Mouse (Mus musculus) MEL (cell line): Measurements from ENCODE around the gene Gtf2ird1. TPM values are rescaled to one million over a fixed set of nuclear protein-coding genes. Genes with fewer than 3 reads are reported as not detected.
A peak's percentile ranks its signal among the peaks of the same experiment; 100 is the strongest.

Experiments used
- DNase-seq: peaks from one replicate; pipeline ENCODE4 v3.0.0; 2011; ENCODE audit warnings: low read depth, low spot score
- H3K27ac ChIP-seq: 2 replicates; pipeline ENCODE4 v1.5.1; 2012; ENCODE audit warnings: low read depth, mild to moderate bottlenecking, control low read depth, low read length, moderate library complexity; ENCODE audit not compliant: control insufficient read depth
- H3K27me3 ChIP-seq, 2 experiments: fragments of 150-350 bp in 1 of 2; sonication (generic) in 1 of 2; 2 replicates each; pipeline ENCODE4 v1.6.1; 2012; ENCODE audit warnings: low read length in 2 of 2, mild to moderate bottlenecking in 2 of 2, improper control_type of control experiment in 1 of 2, moderate library complexity in 1 of 2; ENCODE audit not compliant: insufficient read depth in 2 of 2, control insufficient read depth in 1 of 2
- H3K36me3 ChIP-seq, 2 experiments: 2 replicates each; pipeline ENCODE4 v1.6.1; 2012 to 2014; ENCODE audit warnings: low read length in 2 of 2, improper control_type of control experiment in 1 of 2, inconsistent platforms in 1 of 2, mild to moderate bottlenecking in 1 of 2; ENCODE audit not compliant: insufficient read depth in 2 of 2, control insufficient read depth in 1 of 2
- H3K4me1 ChIP-seq, 2 experiments: fragments of 150-350 bp in 1 of 2; sonication (generic) in 1 of 2; 2 replicates each; pipeline ENCODE4 v1.6.1; 2012; ENCODE audit warnings: low read length in 2 of 2, improper control_type of control experiment in 1 of 2, mild to moderate bottlenecking in 1 of 2; ENCODE audit not compliant: insufficient read depth in 2 of 2, control insufficient read depth in 1 of 2
- H3K4me3 ChIP-seq, 2 experiments: fragments of 150-350 bp in 1 of 2; sonication (generic) in 1 of 2; 2 replicates each; pipeline ENCODE4 v1.5.1; 2012; ENCODE audit warnings: low read depth in 2 of 2, low read length in 2 of 2, mild to moderate bottlenecking in 2 of 2, moderate library complexity in 2 of 2, control low read depth in 1 of 2, improper control_type of control experiment in 1 of 2; ENCODE audit not compliant: control insufficient read depth in 1 of 2, insufficient read depth in 1 of 2
- H3K79me2 ChIP-seq: 2 replicates; pipeline ENCODE4 v1.6.1; 2012; ENCODE audit warnings: mild to moderate bottlenecking, low read length, moderate library complexity; ENCODE audit not compliant: control insufficient read depth, poor library complexity, insufficient read depth
- H3K9ac ChIP-seq: 2 replicates; pipeline ENCODE4 v1.6.1; 2012; ENCODE audit warnings: low read depth, mild to moderate bottlenecking, control low read depth, low read length, moderate library complexity; ENCODE audit not compliant: control insufficient read depth, poor library complexity, severe bottlenecking
- H3K9me3 ChIP-seq: fragments of 150-350 bp; sonication (generic); replicated peaks from 2 replicates; pipeline ENCODE4 v1.6.1; 2012; ENCODE audit warnings: mild to moderate bottlenecking, low read length, improper control_type of control experiment, moderate library complexity; ENCODE audit not compliant: insufficient read depth
- CTCF ChIP-seq, 3 experiments: IDR thresholded peaks in 2 of 3; conservative IDR thresholded peaks in 1 of 3; 2 replicates each; pipeline ENCODE4 v1.5.1; 2011 to 2012; ENCODE audit warnings: low read length in 3 of 3, low read depth in 2 of 3, mild to moderate bottlenecking in 2 of 3, improper control_type of control experiment in 1 of 3, inconsistent platforms in 1 of 3, mixed read lengths in 1 of 3, moderate library complexity in 1 of 3; ENCODE audit not compliant: control insufficient read depth in 1 of 3, insufficient read depth in 1 of 3, poor library complexity in 1 of 3, severe bottlenecking in 1 of 3
- E2F4 ChIP-seq: IDR thresholded peaks from 2 replicates; pipeline ENCODE4 v1.6.1; 2011; ENCODE audit warnings: low read depth, low read length, improper control_type of control experiment, borderline replicate concordance
- ELF1 ChIP-seq: IDR thresholded peaks from 2 replicates; pipeline ENCODE4 v1.6.1; 2014; ENCODE audit warnings: low read depth, mild to moderate bottlenecking, inconsistent platforms, low read length, improper control_type of control experiment, moderate library complexity
- GABPA ChIP-seq: IDR thresholded peaks from 2 replicates; pipeline ENCODE4 v1.6.1; 2012; ENCODE audit warnings: low read depth, mild to moderate bottlenecking, inconsistent platforms, low read length, improper control_type of control experiment, moderate library complexity
- GATA1 ChIP-seq: IDR thresholded peaks from 2 replicates; pipeline ENCODE4 v1.6.1; 2011; ENCODE audit warnings: low read depth, low read length, improper control_type of control experiment
- HCFC1 ChIP-seq: IDR thresholded peaks from 2 replicates; pipeline ENCODE4 v1.6.1; 2012; ENCODE audit warnings: low read depth, mild to moderate bottlenecking, inconsistent platforms, low read length, improper control_type of control experiment, moderate library complexity
- KAT2A ChIP-seq: conservative IDR thresholded peaks from 2 replicates; pipeline ENCODE4 v1.6.1; 2012; ENCODE audit warnings: low read depth, low read length, improper control_type of control experiment, inconsistent platforms
- MAFK ChIP-seq: IDR thresholded peaks from 2 replicates; pipeline ENCODE4 v1.6.1; 2011; ENCODE audit warnings: low read depth, mild to moderate bottlenecking, low read length, improper control_type of control experiment, borderline replicate concordance
- MEF2A ChIP-seq: IDR thresholded peaks from 2 replicates; pipeline ENCODE4 v1.6.1; 2014; ENCODE audit warnings: low read depth, mild to moderate bottlenecking, inconsistent platforms, low read length, improper control_type of control experiment; ENCODE audit not compliant: poor library complexity, insufficient replicate concordance, severe bottlenecking; ENCODE audit errors: extremely low read depth
- MYB ChIP-seq: IDR thresholded peaks from 2 replicates; pipeline ENCODE4 v1.6.1; 2011; ENCODE audit warnings: mild to moderate bottlenecking, low read depth, low read length, improper control_type of control experiment
- MYC ChIP-seq: IDR thresholded peaks from 2 replicates; pipeline ENCODE4 v1.6.1; 2011; ENCODE audit warnings: low read depth, mild to moderate bottlenecking, low read length, improper control_type of control experiment, moderate library complexity
- NELFE ChIP-seq: IDR thresholded peaks from 2 replicates; pipeline ENCODE4 v1.6.1; 2011; ENCODE audit warnings: low read depth, low read length, improper control_type of control experiment
- RAD21 ChIP-seq: IDR thresholded peaks from 2 replicates; pipeline ENCODE4 v1.6.1; 2011; ENCODE audit warnings: mild to moderate bottlenecking, low read depth, low read length, improper control_type of control experiment
- RCOR1 ChIP-seq: IDR thresholded peaks from 2 replicates; pipeline ENCODE4 v1.6.1; 2012; ENCODE audit warnings: low read depth, mild to moderate bottlenecking, inconsistent platforms, low read length, improper control_type of control experiment
- SMC3 ChIP-seq: IDR thresholded peaks from 2 replicates; pipeline ENCODE4 v1.6.1; 2011; ENCODE audit warnings: low read depth, low read length, improper control_type of control experiment
- TAL1 ChIP-seq: IDR thresholded peaks from 2 replicates; pipeline ENCODE4 v1.6.1; 2012; ENCODE audit warnings: mild to moderate bottlenecking, inconsistent platforms, low read length, moderate library complexity, mixed read lengths
- TCF12 ChIP-seq: IDR thresholded peaks from 2 replicates; pipeline ENCODE4 v1.6.1; 2014; ENCODE audit warnings: low read depth, mild to moderate bottlenecking, inconsistent platforms, low read length, improper control_type of control experiment, moderate library complexity
- USF1 ChIP-seq: IDR thresholded peaks from 2 replicates; pipeline ENCODE4 v1.6.1; 2014; ENCODE audit warnings: low read depth, mild to moderate bottlenecking, inconsistent platforms, low read length, improper control_type of control experiment, moderate library complexity
- ZC3H11A ChIP-seq: IDR thresholded peaks from 2 replicates; pipeline ENCODE4 v1.6.1; 2012; ENCODE audit warnings: low read depth, mild to moderate bottlenecking, inconsistent platforms, low read length, improper control_type of control experiment
- ZKSCAN1 ChIP-seq: IDR thresholded peaks from 2 replicates; pipeline ENCODE4 v1.6.1; 2012; ENCODE audit warnings: low read depth, mild to moderate bottlenecking, inconsistent platforms, low read length, improper control_type of control experiment, moderate library complexity
- ZNF384 ChIP-seq: IDR thresholded peaks from 2 replicates; pipeline ENCODE4 v1.6.1; 2012; ENCODE audit warnings: low read depth, mild to moderate bottlenecking, inconsistent platforms, low read length, improper control_type of control experiment
- polyA plus RNA-seq, 2 experiments: library from polyadenylated mRNA; stranded (reverse) in 1 of 2; unstranded in 1 of 2; fragments of >175 nt in 1 of 2; fragments of >200 nt in 1 of 2; gene quantifications; 2 replicates each; pipeline versions ENCODE4 v1.2.1 to v1.2.4; 2012; ENCODE audit warnings: low replicate concordance in 2 of 2, low read depth in 1 of 2; ENCODE audit not compliant: insufficient read length in 2 of 2, insufficient read depth in 1 of 2, missing spikeins in 1 of 2
- total RNA-seq: library from RNA; depleted of rRNA; stranded (reverse); fragments of 300-350 nt; gene quantifications from 2 replicates; pipeline ENCODE4 v1.2.3, GENCODE M21; 2012

Gene Gtf2ird1
- total and polyA plus RNA-seq, 3 experiments: 15.2 to 54.7 TPM; not detected in 1

DNA sequence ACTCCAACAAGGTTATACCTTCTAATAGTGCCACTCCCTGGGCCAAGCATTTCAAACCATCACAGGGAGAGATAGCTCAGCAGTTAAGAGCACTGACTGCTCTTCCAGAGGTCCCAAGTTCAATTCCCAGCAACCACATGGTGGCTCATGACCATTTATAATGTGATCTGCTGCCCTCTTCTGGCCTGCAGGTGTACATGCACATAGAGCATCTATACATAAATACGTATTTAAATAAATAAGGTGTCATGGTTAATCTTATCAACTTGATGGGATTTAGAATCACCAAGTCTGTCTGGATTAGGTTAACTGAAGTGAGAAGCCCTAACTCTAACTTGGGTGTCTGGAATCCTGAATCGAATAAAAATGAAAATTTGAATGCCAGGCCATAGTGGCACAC is 109.5 kb downstream of the Gtf2ird1 start:
- Histone ChIP-seq H3K9ac (no peak overlapping the region), H3K4me3 (no peak overlapping the region), H3K79me2 (no peaks in the 10 kb centered on the region), H3K9me3 (no peaks in the 10 kb centered on the region), H3K27ac (no peak overlapping the region), H3K4me1 (peaks cover 4 to 10% of the 10 kb centered on the region in 2 experiments; a peak in 3 of 4 replicates), H3K27me3 (no peaks in the 10 kb centered on the region), H3K36me3 (peaks cover 0 to 4% of the 10 kb centered on the region in 2 experiments; a peak in 2 of 4 replicates)
- DNase-seq: peak; percentile 46
- TF ChIP-seq MEF2A (no peak), E2F4 (no peak), SMC3 (peak; percentile 65), NELFE (no peak), MAFK (no peak), CTCF (IDR thresholded peaks at IDR 0.05 in 2 of 3, conservative IDR thresholded peaks at IDR 0.05 in 1 of 3; ENCODE audit: control insufficient read depth in 1 of 3, insufficient read depth in 1 of 3, low read depth in 2 of 3, low read length in 3 of 3, poor library complexity in 1 of 3, severe bottlenecking in 1 of 3) (peak; percentile 46 to 69 (median 68); a peak in 5 of 6 replicates), GABPA (no peak), ZNF384 (no peak), USF1 (no peak), ZKSCAN1 (no peak), KAT2A (no peak), RAD21 (peak; percentile 51), GATA1 (no peak), MYC (0 out of 2 replicates have a peak, but pooled peaks have one; percentile 66), TAL1 (no peak), HCFC1 (no peak), ZC3H11A (peak; percentile 35; the same call in 1 of the 2 replicates), ELF1 (no peak), MYB (no peak), TCF12 (no peak), RCOR1 (no peak)

GRCm38 (mm10) chr5:134345449-134345848 is 111.1 kb downstream of the Gtf2ird1 start:
- Histone ChIP-seq H3K4me3 (no peak overlapping the region), H3K27ac (no peak overlapping the region), H3K36me3 (no peaks in the 10 kb centered on the region), H3K27me3 (no peaks in the 10 kb centered on the region), H3K79me2 (no peaks in the 10 kb centered on the region), H3K4me1 (peaks cover 2 to 8% of the 10 kb centered on the region in 2 experiments; a peak in 3 of 4 replicates), H3K9ac (no peak overlapping the region), H3K9me3 (no peaks in the 10 kb centered on the region)
- DNase-seq: peak; percentile 39
- TF ChIP-seq KAT2A (no peak), CTCF (IDR thresholded peaks at IDR 0.05 in 2 of 3, conservative IDR thresholded peaks at IDR 0.05 in 1 of 3; ENCODE audit: control insufficient read depth in 1 of 3, insufficient read depth in 1 of 3, low read depth in 2 of 3, low read length in 3 of 3, poor library complexity in 1 of 3, severe bottlenecking in 1 of 3) (peak; percentile 17 to 55 (median 44); a peak in 5 of 6 replicates)
